Mouse (Mus musculus): ENCODE data around the gene Abhd6. TPM values are rescaled to one million over a fixed set of nuclear protein-coding genes. Genes with fewer than 3 reads are reported as not detected.

Abhd6 gene
- polyA plus RNA-seq, 1 experiment: 59.1 TPM

DNA sequence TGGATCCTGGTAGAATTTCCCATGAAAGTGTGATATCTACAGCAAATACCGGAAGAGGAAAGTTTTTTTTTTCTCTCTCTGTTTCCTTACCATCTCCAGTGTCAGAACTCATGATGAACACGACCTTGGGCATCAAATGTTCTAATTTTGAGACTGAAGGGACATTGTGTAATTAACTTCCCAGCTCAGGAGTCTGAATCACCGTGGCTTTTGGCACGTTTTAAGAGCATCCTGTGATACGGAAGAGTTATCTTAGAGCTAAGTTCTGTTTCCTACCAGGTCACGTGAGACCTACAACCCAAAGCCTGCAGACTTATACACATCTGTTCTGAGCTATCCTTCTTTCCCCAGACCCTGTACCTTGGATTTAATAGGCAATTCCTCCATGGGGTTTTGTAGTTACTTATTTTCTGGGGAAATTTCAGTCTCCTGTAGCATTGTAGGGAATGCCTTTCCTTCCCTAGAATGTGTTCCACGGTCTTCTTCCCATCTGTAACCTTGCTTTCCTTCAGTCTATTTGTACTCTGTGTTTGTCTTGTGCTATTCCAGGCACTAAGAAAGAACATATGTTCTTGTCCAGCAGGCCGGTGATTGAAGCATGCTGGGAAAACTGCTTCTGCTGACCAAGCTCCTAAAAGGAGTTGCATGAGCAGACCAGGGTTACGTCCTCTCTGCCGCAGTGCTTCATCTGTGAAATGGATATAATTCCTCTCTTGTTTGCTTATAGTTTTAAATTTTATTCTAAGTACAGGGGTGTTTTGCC lies 24.2 kb downstream of the Abhd6 start:
- H3K4me1 ChIP-seq (ENCODE audit: control insufficient read depth, insufficient read depth, insufficient read length, low read length): 0 out of 2 replicates have a peak, but pooled peaks cover 3% of the 10 kb centered on the region

DNA sequence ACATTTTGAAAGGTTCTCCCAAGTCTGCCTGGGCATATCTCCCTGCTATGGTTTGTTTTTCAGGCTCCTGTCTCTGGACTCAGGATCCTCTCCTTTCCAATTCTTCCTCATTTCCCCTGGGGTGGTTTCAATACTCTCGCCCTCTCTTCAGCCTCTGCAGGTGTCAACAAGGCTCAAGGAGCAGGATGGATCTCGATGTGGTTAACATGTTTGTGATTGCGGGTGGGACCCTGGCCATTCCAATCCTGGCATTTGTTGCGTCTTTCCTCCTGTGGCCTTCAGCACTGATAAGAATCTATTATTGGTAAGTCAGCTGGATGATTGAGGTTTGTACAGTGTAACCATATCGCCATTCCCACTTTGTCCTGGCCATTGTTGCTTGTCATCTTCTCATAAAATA lies 25.4 kb downstream of the Abhd6 start:
- Histone ChIP-seq H3K36me3 (ENCODE audit: control insufficient read depth, insufficient read depth, low read length) (0 out of 2 replicates have a peak, but pooled peaks cover 2% of the 10 kb centered on the region), H3K27me3 (ENCODE audit: control insufficient read depth, insufficient read depth, low read length) (no peaks in the 10 kb centered on the region), H3K4me1 (ENCODE audit: control insufficient read depth, insufficient read depth, insufficient read length, low read length) (0 out of 2 replicates have a peak, but pooled peaks cover 3% of the 10 kb centered on the region), H3K27ac (ENCODE audit: insufficient read depth, low read depth, low read length) (no peak overlapping the region), H3K4me3 (ENCODE audit: low read depth, low read length) (no peak overlapping the region)
- TF ChIP-seq CTCF (IDR thresholded peaks at IDR 0.05; ENCODE audit: extremely low read depth, insufficient read length, insufficient replicate concordance, low read depth, low read length) (no peak), POLR2A (IDR thresholded peaks at IDR 0.05; ENCODE audit: low read depth, low read length) (no peak)
- 76% methylated on average over 5 of the region's 5 CpGs for WGBS

More for the DNA sequence above, 24.2 kb downstream of the Abhd6 start:
- TF ChIP-seq POLR2A (IDR thresholded peaks at IDR 0.05; ENCODE audit: low read depth, low read length) (no peak), CTCF (IDR thresholded peaks at IDR 0.05; ENCODE audit: extremely low read depth, insufficient read length, insufficient replicate concordance, low read depth, low read length) (no peak)
- Histone ChIP-seq H3K27ac (ENCODE audit: insufficient read depth, low read depth, low read length) (no peak overlapping the region), H3K36me3 (ENCODE audit: control insufficient read depth, insufficient read depth, low read length) (0 out of 2 replicates have a peak, but pooled peaks cover 2% of the 10 kb centered on the region), H3K4me3 (ENCODE audit: low read depth, low read length) (no peak overlapping the region), H3K27me3 (ENCODE audit: control insufficient read depth, insufficient read depth, low read length) (no peaks in the 10 kb centered on the region)
- 80% methylated on average over 10 of the region's 10 CpGs for WGBS

DNA sequence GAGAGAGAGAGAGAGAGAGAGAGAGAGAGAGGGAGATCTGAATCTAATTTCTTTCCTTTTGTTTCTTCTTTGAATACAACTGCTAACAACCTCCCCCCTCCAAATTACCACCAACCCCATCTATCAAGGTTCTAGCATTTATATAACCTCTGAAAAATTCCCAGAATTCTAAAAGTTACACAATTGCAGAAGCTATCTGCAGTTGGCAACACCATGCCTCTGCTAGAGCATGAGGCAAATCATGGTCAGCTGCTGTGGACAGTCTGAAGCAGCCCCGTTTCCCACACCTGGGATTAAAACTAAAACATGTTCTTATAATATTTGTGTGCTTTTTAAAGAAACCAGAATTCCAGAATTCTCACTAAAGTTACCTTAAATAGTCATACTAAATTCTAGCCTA lies 27.1 kb downstream of the Abhd6 start:
- 95% methylated on average over 1 of the region's 1 CpGs for WGBS
- no peak overlapping the region for H3K27ac ChIP-seq (ENCODE audit: insufficient read depth, low read depth, low read length)
- TF ChIP-seq POLR2A (IDR thresholded peaks at IDR 0.05; ENCODE audit: low read depth, low read length) (no peak), CTCF (IDR thresholded peaks at IDR 0.05; ENCODE audit: extremely low read depth, insufficient read length, insufficient replicate concordance, low read depth, low read length) (no peak)

DNA sequence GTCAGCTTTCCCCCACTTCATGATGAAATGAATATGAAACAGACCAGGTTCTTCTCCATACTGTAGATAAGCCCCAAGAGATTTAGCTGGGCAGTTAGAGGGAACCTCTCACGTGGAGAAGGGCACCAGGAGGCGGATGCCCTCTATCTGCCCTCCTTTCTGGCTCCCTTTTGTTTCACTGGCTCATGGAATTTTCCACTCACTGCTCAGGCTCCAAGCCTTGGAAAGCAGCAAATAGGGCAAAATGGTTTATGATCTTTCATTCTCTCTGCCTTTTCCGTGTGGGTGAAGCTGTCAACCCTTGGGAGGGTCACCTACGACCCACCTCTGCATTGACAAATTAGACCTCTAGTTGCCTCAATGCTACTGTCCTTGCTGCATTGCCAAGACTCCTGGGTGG lies 27.8 kb downstream of the Abhd6 start:
- H3K27ac ChIP-seq (ENCODE audit: insufficient read depth, low read depth, low read length): no peak overlapping the region
- TF ChIP-seq CTCF (IDR thresholded peaks at IDR 0.05; ENCODE audit: extremely low read depth, insufficient read length, insufficient replicate concordance, low read depth, low read length) (no peak), POLR2A (IDR thresholded peaks at IDR 0.05; ENCODE audit: low read depth, low read length) (no peak)
- H3K4me3 ChIP-seq (ENCODE audit: low read depth, low read length): no peak overlapping the region
- 0 out of 2 replicates have a peak, but pooled peaks cover 2% of the 10 kb centered on the region for H3K36me3 ChIP-seq (ENCODE audit: control insufficient read depth, insufficient read depth, low read length)
- 68% methylated on average over 4 of the region's 4 CpGs for WGBS
- no peaks in the 10 kb centered on the region for H3K27me3 ChIP-seq (ENCODE audit: control insufficient read depth, insufficient read depth, low read length)
- H3K4me1 ChIP-seq (ENCODE audit: control insufficient read depth, insufficient read depth, insufficient read length, low read length): no peaks in the 10 kb centered on the region

More for the DNA sequence above, 27.1 kb downstream of the Abhd6 start:
- no peaks in the 10 kb centered on the region for H3K27me3 ChIP-seq (ENCODE audit: control insufficient read depth, insufficient read depth, low read length)
- no peak overlapping the region for H3K4me3 ChIP-seq (ENCODE audit: low read depth, low read length)
- 0 out of 2 replicates have a peak, but pooled peaks cover 2% of the 10 kb centered on the region for H3K36me3 ChIP-seq (ENCODE audit: control insufficient read depth, insufficient read depth, low read length)
- no peaks in the 10 kb centered on the region for H3K4me1 ChIP-seq (ENCODE audit: control insufficient read depth, insufficient read depth, insufficient read length, low read length)

DNA sequence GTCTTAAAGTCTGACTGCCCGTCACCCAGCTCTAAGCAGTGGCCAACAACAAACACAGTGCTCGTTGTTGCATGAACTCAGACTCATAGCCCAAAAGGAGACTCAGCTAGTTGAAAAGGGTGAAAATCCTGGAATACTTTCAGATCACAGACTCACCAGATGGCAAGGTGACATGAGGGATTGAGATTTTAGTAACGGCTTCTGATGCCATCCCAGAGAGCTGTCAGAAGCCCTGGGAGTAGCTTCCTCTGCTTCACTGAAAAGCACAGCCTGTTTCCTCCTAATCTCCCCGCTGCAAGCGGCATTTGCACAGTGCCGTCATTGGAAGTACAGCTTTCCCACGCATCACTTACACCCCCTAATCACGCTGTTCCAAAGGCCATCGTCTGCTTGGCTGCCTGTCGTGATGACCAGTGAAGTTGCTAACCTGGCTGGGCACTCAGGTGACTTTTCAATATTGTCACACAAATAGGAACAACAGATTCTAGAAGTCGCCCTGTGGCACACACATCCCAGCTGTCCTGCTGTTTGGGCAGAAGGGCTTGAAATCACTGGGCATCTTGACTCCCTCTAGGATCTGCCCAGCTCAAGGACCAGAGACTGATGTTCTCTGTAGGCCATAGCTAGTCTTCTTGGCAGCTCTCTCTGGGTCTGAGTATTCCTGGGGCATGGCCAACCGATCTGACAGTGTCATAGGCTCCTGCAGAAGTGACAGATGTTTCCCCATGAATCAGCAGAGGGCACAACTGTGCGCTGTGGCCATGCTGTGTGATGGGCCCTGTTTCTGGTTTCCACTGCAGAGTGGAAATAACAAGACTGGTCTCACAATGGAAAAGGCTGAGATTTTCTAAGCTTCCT lies 29.6 kb downstream of the Abhd6 start:
- 83% methylated on average over 13 of the region's 13 CpGs for WGBS

DNA sequence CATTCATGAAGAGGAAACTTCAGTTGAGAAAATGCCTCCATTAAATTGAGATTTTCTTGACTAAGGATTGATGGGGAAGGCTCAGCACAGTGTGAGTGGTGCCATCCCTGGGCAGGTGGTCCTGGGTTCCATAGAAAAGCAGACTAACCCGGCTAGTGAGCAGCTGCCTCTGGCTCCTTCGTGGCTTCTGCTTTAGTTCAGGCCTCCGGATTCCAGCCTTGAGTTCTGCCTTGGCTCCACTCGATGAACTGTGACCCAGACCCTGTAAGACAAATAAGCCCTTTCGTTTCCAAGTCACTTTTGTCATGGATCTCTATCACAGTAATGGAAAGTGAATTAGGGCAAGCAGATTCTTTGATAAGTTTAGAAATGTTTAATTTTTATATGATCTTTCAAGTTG lies 31.9 kb downstream of the Abhd6 start:
- no peaks in the 10 kb centered on the region; the same call in 1 of the 2 replicates for H3K4me1 ChIP-seq (ENCODE audit: control insufficient read depth, insufficient read depth, insufficient read length, low read length)
- WGBS: 77% methylated on average over 5 of the region's 5 CpGs
- TF ChIP-seq CTCF (IDR thresholded peaks at IDR 0.05; ENCODE audit: extremely low read depth, insufficient read length, insufficient replicate concordance, low read depth, low read length) (no peak), POLR2A (IDR thresholded peaks at IDR 0.05; ENCODE audit: low read depth, low read length) (no peak)
- H3K27ac ChIP-seq (ENCODE audit: insufficient read depth, low read depth, low read length): no peak overlapping the region
- no peak overlapping the region for H3K4me3 ChIP-seq (ENCODE audit: low read depth, low read length)
- no peaks in the 10 kb centered on the region for H3K27me3 ChIP-seq (ENCODE audit: control insufficient read depth, insufficient read depth, low read length)
- H3K36me3 ChIP-seq (ENCODE audit: control insufficient read depth, insufficient read depth, low read length): no peaks in the 10 kb centered on the region

More for the DNA sequence above, 29.6 kb downstream of the Abhd6 start:
- Histone ChIP-seq H3K36me3 (ENCODE audit: control insufficient read depth, insufficient read depth, low read length) (0 out of 2 replicates have a peak, but pooled peaks cover 2% of the 10 kb centered on the region), H3K27me3 (ENCODE audit: control insufficient read depth, insufficient read depth, low read length) (no peaks in the 10 kb centered on the region), H3K4me3 (ENCODE audit: low read depth, low read length) (no peak overlapping the region), H3K27ac (ENCODE audit: insufficient read depth, low read depth, low read length) (no peak overlapping the region), H3K4me1 (ENCODE audit: control insufficient read depth, insufficient read depth, insufficient read length, low read length) (no peaks in the 10 kb centered on the region; the same call in 1 of the 2 replicates)
- TF ChIP-seq POLR2A (IDR thresholded peaks at IDR 0.05; ENCODE audit: low read depth, low read length): no peak
- TF ChIP-seq CTCF (IDR thresholded peaks at IDR 0.05; ENCODE audit: extremely low read depth, insufficient read length, insufficient replicate concordance, low read depth, low read length): no peak

Measured in small intestine, adult 2 months (tissue).